Mouse (Mus musculus) small intestine, adult 2 months (tissue): Measurements from ENCODE around the gene Map7. TPM values are rescaled to one million over a fixed set of nuclear protein-coding genes. Genes with fewer than 3 reads are reported as not detected.

ENCODE experiments used
- H3K27ac ChIP-seq: fragments of 200-500 bp; 2 replicates; pipeline ENCODE4 v1.5.1; 2012; ENCODE audit warnings: low read depth, low read length, control low read depth, inconsistent platforms; ENCODE audit not compliant: insufficient read depth
- H3K27me3 ChIP-seq: fragments of 200-500 bp; 2 replicates; pipeline ENCODE4 v1.6.1; 2012; ENCODE audit warnings: mild to moderate bottlenecking, moderate library complexity, low read length, inconsistent platforms; ENCODE audit not compliant: control insufficient read depth, insufficient read depth
- H3K36me3 ChIP-seq: fragments of 200-500 bp; 2 replicates; pipeline ENCODE4 v1.6.1; 2012; ENCODE audit warnings: mild to moderate bottlenecking, low read length, control low read depth, inconsistent platforms; ENCODE audit not compliant: control insufficient read depth, insufficient read depth
- H3K4me1 ChIP-seq: fragments of 200-500 bp; 2 replicates; pipeline ENCODE4 v1.6.1; 2012; ENCODE audit warnings: low read length, inconsistent platforms, mixed read lengths; ENCODE audit not compliant: control insufficient read depth, insufficient read depth, insufficient read length
- H3K4me3 ChIP-seq: fragments of 200-500 bp; 2 replicates; pipeline ENCODE4 v1.5.1; 2012; ENCODE audit warnings: low read depth, mild to moderate bottlenecking, control low read depth, inconsistent platforms, low read length, moderate library complexity
- CTCF ChIP-seq: fragments of 200-500 bp; IDR thresholded peaks from 2 replicates; pipeline ENCODE4 v1.5.1; 2012; ENCODE audit warnings: low read depth, mild to moderate bottlenecking, control low read depth, inconsistent platforms, low read length, moderate library complexity, mixed read lengths; ENCODE audit not compliant: insufficient replicate concordance, insufficient read length; ENCODE audit errors: extremely low read depth
- POLR2A ChIP-seq: fragments of 200-500 bp; IDR thresholded peaks from 2 replicates; pipeline ENCODE4 v1.6.1; 2012; ENCODE audit warnings: low read depth, mild to moderate bottlenecking, control low read depth, inconsistent platforms, low read length, moderate library complexity
- WGBS: fragments of 180-500 bp; shearing (Covaris S2); methylation state at CpG from one replicate; pipeline ENCODE4 v1.1.7; 2018; 5-methylcytosine and 5-hydroxymethylcytosine counted together
- polyA plus RNA-seq: library from polyadenylated mRNA; depleted of rRNA; stranded (reverse); fragments of >200 nt; gene quantifications from 2 replicates; pipeline ENCODE4 v1.2.3, GENCODE M21; 2012

Gene Map7
- polyA plus RNA-seq, 1 experiment: 40.8 TPM

GRCm38 (mm10) chr10:20264479-20264878 lies 116.2 kb downstream of the Map7 start:
- 96% methylated on average over 7 of the region's 7 CpGs for WGBS
- no peak overlapping the region for H3K27ac ChIP-seq
- no peak for TF ChIP-seq CTCF
- TF ChIP-seq POLR2A: no peak
- H3K27me3 ChIP-seq: no peaks in the 10 kb centered on the region
- H3K4me3 ChIP-seq: no peak overlapping the region
- peaks cover 44% of the 10 kb centered on the region for H3K36me3 ChIP-seq
- no peaks in the 10 kb centered on the region for H3K4me1 ChIP-seq

DNA sequence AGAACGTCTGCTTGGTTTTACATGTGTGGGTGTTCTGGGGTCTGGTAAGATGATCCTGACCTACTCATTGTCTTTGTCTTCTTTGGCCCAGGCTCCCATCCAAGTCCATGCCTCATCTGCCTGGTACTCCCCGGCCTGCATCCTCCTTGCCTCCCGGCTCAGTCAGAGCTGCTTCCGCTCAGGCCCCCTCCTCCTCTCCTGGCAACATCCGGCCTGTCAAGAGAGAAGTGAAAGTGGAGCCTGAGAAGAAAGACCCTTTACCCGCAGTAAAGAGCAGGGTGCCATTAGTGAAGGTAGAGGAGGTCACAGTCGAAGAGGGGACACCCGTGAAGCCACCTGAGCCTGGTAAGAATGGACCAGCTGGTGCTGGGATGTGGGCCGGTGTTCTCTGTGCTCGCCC lies 118.8 kb downstream of the Map7 start:
- no peak overlapping the region; the same call in 1 of the 2 replicates for H3K4me3 ChIP-seq
- H3K4me1 ChIP-seq: no peaks in the 10 kb centered on the region
- H3K36me3 ChIP-seq: peaks cover 50% of the 10 kb centered on the region
- 80% methylated on average over 10 of the region's 10 CpGs for WGBS
- H3K27me3 ChIP-seq: no peaks in the 10 kb centered on the region
- no peak for TF ChIP-seq POLR2A
- TF ChIP-seq CTCF: no peak
- no peak overlapping the region for H3K27ac ChIP-seq

- Histone ChIP-seq H3K36me3 (peaks cover 60% of the 10 kb centered on the region), H3K27me3 (no peaks in the 10 kb centered on the region), H3K4me1 (no peaks in the 10 kb centered on the region), H3K27ac (no peak overlapping the region), H3K4me3 (no peak overlapping the region)
- TF ChIP-seq POLR2A (no peak), CTCF (no peak)
- WGBS: 82% methylated on average over 7 of the region's 7 CpGs
Measured at GRCm38 (mm10) chr10:20268945-20269344, 120.7 kb downstream of the Map7 start.

- Histone ChIP-seq H3K27me3 (no peaks in the 10 kb centered on the region), H3K4me1 (no peaks in the 10 kb centered on the region), H3K27ac (no peak overlapping the region), H3K36me3 (peaks cover 72% of the 10 kb centered on the region), H3K4me3 (no peak overlapping the region)
- 89% methylated on average over 5 of the region's 5 CpGs for WGBS
- TF ChIP-seq CTCF: no peak
- no peak for TF ChIP-seq POLR2A
Measured at GRCm38 (mm10) chr10:20272380-20272779, 124.1 kb downstream of the Map7 start.

GRCm38 (mm10) chr10:20273278-20273677 lies 125.0 kb downstream of the Map7 start:
- Histone ChIP-seq H3K4me3 (no peak overlapping the region), H3K27me3 (no peaks in the 10 kb centered on the region), H3K4me1 (no peaks in the 10 kb centered on the region), H3K27ac (no peak overlapping the region), H3K36me3 (peaks cover 67% of the 10 kb centered on the region)
- TF ChIP-seq POLR2A (no peak), CTCF (no peak)
- 89% methylated on average over 15 of the region's 15 CpGs for WGBS

- 89% methylated on average over 9 of the region's 9 CpGs for WGBS
- H3K27me3 ChIP-seq: no peaks in the 10 kb centered on the region
- H3K36me3 ChIP-seq: peaks cover 65% of the 10 kb centered on the region
Measured at GRCm38 (mm10) chr10:20274022-20274421, 125.8 kb downstream of the Map7 start.

GRCm38 (mm10) chr10:20281456-20281855 lies 133.2 kb downstream of the Map7 start:
- TF ChIP-seq CTCF: no peak
- no peak for TF ChIP-seq POLR2A
- no peaks in the 10 kb centered on the region for H3K27me3 ChIP-seq
- WGBS: 58% methylated on average over 2 of the region's 2 CpGs
- H3K27ac ChIP-seq: no peak overlapping the region
- peaks cover 1% of the 10 kb centered on the region; the same call in 1 of the 2 replicates for H3K4me1 ChIP-seq
- peaks cover 36% of the 10 kb centered on the region for H3K36me3 ChIP-seq
- no peak overlapping the region for H3K4me3 ChIP-seq

More at GRCm38 (mm10) chr10:20274022-20274421, 125.8 kb downstream of the Map7 start:
- no peaks in the 10 kb centered on the region for H3K4me1 ChIP-seq
- TF ChIP-seq CTCF: no peak
- H3K4me3 ChIP-seq: no peak overlapping the region
- H3K27ac ChIP-seq: no peak overlapping the region
